Mouse (Mus musculus) neural tube, embryonic 11.5 days (tissue): Measurements from ENCODE around the gene Borcs7. TPM values are rescaled to one million over a fixed set of nuclear protein-coding genes. Genes with fewer than 3 reads are reported as not detected.

Experiments used
- ATAC-seq: fragments of 200-750 bp; cut with Nextera tagmentation; 2 replicates; pipeline ENCODE4 v1.8.0; 2017; ENCODE audit warnings: moderate number of reproducible peaks, mild to moderate bottlenecking, moderate TSS enrichment, moderate library complexity; ENCODE audit not compliant: insufficient read depth, low FRiP score, low TSS enrichment
- DNase-seq: peaks from one replicate; pipeline ENCODE4 v3.0.0-alpha.2; 2015; ENCODE audit warnings: low spot score
- H3K27ac ChIP-seq: fragments of 300-500 bp; sonication (generic); 2 replicates; pipeline ENCODE4 v1.5.1; 2014; ENCODE audit warnings: low read depth, mild to moderate bottlenecking, low read length
- H3K27me3 ChIP-seq: fragments of 300-500 bp; sonication (generic); 2 replicates; pipeline ENCODE4 v1.6.1; 2014; ENCODE audit warnings: mild to moderate bottlenecking, low read length, mixed read lengths; ENCODE audit not compliant: control insufficient read depth, insufficient read depth
- H3K36me3 ChIP-seq: fragments of 300-500 bp; sonication (generic); 2 replicates; pipeline ENCODE4 v1.6.1; 2014; ENCODE audit warnings: mild to moderate bottlenecking, low read length, moderate library complexity, mixed read lengths; ENCODE audit not compliant: control insufficient read depth, insufficient read depth
- H3K4me1 ChIP-seq: fragments of 300-500 bp; sonication (generic); 2 replicates; pipeline ENCODE4 v1.6.1; 2014; ENCODE audit warnings: low read length, mixed read lengths; ENCODE audit not compliant: control insufficient read depth, insufficient read depth
- H3K4me2 ChIP-seq: fragments of 300-500 bp; sonication (generic); 2 replicates; pipeline ENCODE4 v1.6.1; 2014; ENCODE audit warnings: low read depth, mild to moderate bottlenecking, moderate library complexity
- H3K4me3 ChIP-seq: fragments of 300-500 bp; sonication (generic); 2 replicates; pipeline ENCODE4 v1.5.1; 2014; ENCODE audit warnings: low read depth, low read length
- H3K9ac ChIP-seq: fragments of 300-500 bp; sonication (generic); 2 replicates; pipeline ENCODE4 v1.6.1; 2014; ENCODE audit warnings: mild to moderate bottlenecking, low read length
- H3K9me3 ChIP-seq: fragments of 300-500 bp; sonication (generic); 2 replicates; pipeline ENCODE4 v1.6.1; 2016; ENCODE audit warnings: low read length; ENCODE audit not compliant: control insufficient read depth
- WGBS: fragments of 180-500 bp; shearing (Covaris S2); extraction: QIAGEN DNeasy Blood & Tissue Kit; methylation state at CpG from one replicate; pipeline ENCODE4 v1.1.7; 2014; 5-methylcytosine and 5-hydroxymethylcytosine counted together
- polyA plus RNA-seq: library from polyadenylated mRNA; unstranded; fragments of >200 nt; fragmentation: Nextera tagmentation; extraction: Ambion mirVana; gene quantifications from 2 replicates; pipeline ENCODE4 v1.2.1, GENCODE M21; 2014

The Borcs7 gene
- polyA plus RNA-seq, 1 experiment from 2014 or later: 14.7 TPM

- DNase-seq (no peak), ATAC-seq (no peak)
- H3K27me3 ChIP-seq: no peaks in the 10 kb centered on the region
Observed at GRCm38 (mm10) chr19:46733626-46734025, 43.9 kb downstream of the Borcs7 start.

GRCm38 (mm10) chr19:46735241-46735640 is 45.5 kb downstream of the Borcs7 start:
- Histone ChIP-seq H3K9ac (no peak overlapping the region), H3K36me3 (no peaks in the 10 kb centered on the region), H3K4me3 (no peak overlapping the region), H3K4me1 (no peaks in the 10 kb centered on the region), H3K9me3 (no peaks in the 10 kb centered on the region), H3K27me3 (no peaks in the 10 kb centered on the region), H3K4me2 (no peak overlapping the region), H3K27ac (no peak overlapping the region)
- ATAC-seq: no peak
- 74% methylated on average over 5 of the region's 5 CpGs for WGBS
- no peak for DNase-seq

More at GRCm38 (mm10) chr19:46733626-46734025, 43.9 kb downstream of the Borcs7 start:
- WGBS: 93% methylated on average over 7 of the region's 7 CpGs
- no peak overlapping the region for H3K4me3 ChIP-seq
- H3K9me3 ChIP-seq: no peaks in the 10 kb centered on the region
- H3K4me1 ChIP-seq: no peaks in the 10 kb centered on the region
- no peaks in the 10 kb centered on the region for H3K36me3 ChIP-seq
- no peak overlapping the region for H3K27ac ChIP-seq
- H3K4me2 ChIP-seq: no peak overlapping the region
- H3K9ac ChIP-seq: no peak overlapping the region

- no peak for DNase-seq
- Histone ChIP-seq H3K9me3 (no peaks in the 10 kb centered on the region), H3K4me1 (no peaks in the 10 kb centered on the region), H3K36me3 (no peaks in the 10 kb centered on the region), H3K4me3 (no peak overlapping the region), H3K4me2 (no peak overlapping the region), H3K27me3 (no peaks in the 10 kb centered on the region), H3K27ac (no peak overlapping the region), H3K9ac (no peak overlapping the region)
- 83% methylated on average over 7 of the region's 7 CpGs for WGBS
- no peak for ATAC-seq
Observed at GRCm38 (mm10) chr19:46737106-46737505, 47.4 kb downstream of the Borcs7 start.

- H3K27ac ChIP-seq: no peak overlapping the region
- peak; percentile 59 for DNase-seq
- no peaks in the 10 kb centered on the region for H3K9me3 ChIP-seq
- H3K9ac ChIP-seq: no peak overlapping the region
- ATAC-seq: no peak
- H3K27me3 ChIP-seq: no peaks in the 10 kb centered on the region
- no peak overlapping the region for H3K4me2 ChIP-seq
- H3K4me3 ChIP-seq: no peak overlapping the region
- 55% methylated on average over 7 of the region's 7 CpGs for WGBS
- no peaks in the 10 kb centered on the region for H3K4me1 ChIP-seq
- no peaks in the 10 kb centered on the region for H3K36me3 ChIP-seq
Observed at GRCm38 (mm10) chr19:46740341-46741008, 50.8 kb downstream of the Borcs7 start.

GRCm38 (mm10) chr19:46741574-46741973 is 51.9 kb downstream of the Borcs7 start:
- Histone ChIP-seq H3K4me3 (no peak overlapping the region), H3K9ac (no peak overlapping the region), H3K9me3 (no peaks in the 10 kb centered on the region), H3K4me1 (no peaks in the 10 kb centered on the region), H3K36me3 (no peaks in the 10 kb centered on the region), H3K4me2 (no peak overlapping the region), H3K27me3 (no peaks in the 10 kb centered on the region), H3K27ac (no peak overlapping the region)
- DNase-seq (no peak), ATAC-seq (no peak)
- WGBS: 44% methylated on average over 6 of the region's 6 CpGs

GRCm38 (mm10) chr19:46744681-46745080 is 55.0 kb downstream of the Borcs7 start:
- Histone ChIP-seq H3K9ac (no peak overlapping the region), H3K9me3 (no peaks in the 10 kb centered on the region), H3K4me1 (no peaks in the 10 kb centered on the region), H3K36me3 (no peaks in the 10 kb centered on the region), H3K4me3 (no peak overlapping the region), H3K27me3 (no peaks in the 10 kb centered on the region), H3K27ac (no peak overlapping the region), H3K4me2 (no peak overlapping the region)
- DNase-seq (no peak), ATAC-seq (no peak)
- 81% methylated on average over 9 of the region's 9 CpGs for WGBS

GRCm38 (mm10) chr19:46747799-46748198 is 58.1 kb downstream of the Borcs7 start:
- DNase-seq (no peak), ATAC-seq (no peak)
- Histone ChIP-seq H3K36me3 (no peaks in the 10 kb centered on the region), H3K4me2 (no peak overlapping the region), H3K9me3 (no peaks in the 10 kb centered on the region), H3K4me1 (no peaks in the 10 kb centered on the region), H3K9ac (no peak overlapping the region), H3K4me3 (no peak overlapping the region), H3K27ac (no peak overlapping the region), H3K27me3 (no peaks in the 10 kb centered on the region)
- WGBS: 86% methylated on average over 3 of the region's 3 CpGs

- H3K27ac ChIP-seq: no peak overlapping the region
- H3K4me3 ChIP-seq: no peak overlapping the region
- 89% methylated on average over 5 of the region's 5 CpGs for WGBS
- no peaks in the 10 kb centered on the region for H3K27me3 ChIP-seq
- DNase-seq (no peak), ATAC-seq (no peak)
- H3K4me2 ChIP-seq: no peak overlapping the region
- no peaks in the 10 kb centered on the region for H3K9me3 ChIP-seq
- no peak overlapping the region for H3K9ac ChIP-seq
- H3K4me1 ChIP-seq: no peaks in the 10 kb centered on the region
- H3K36me3 ChIP-seq: no peaks in the 10 kb centered on the region
Observed at GRCm38 (mm10) chr19:46752235-46752634, 62.5 kb downstream of the Borcs7 start.
